Mouse (Mus musculus): ENCODE data around the gene Sertad4.

DNA sequence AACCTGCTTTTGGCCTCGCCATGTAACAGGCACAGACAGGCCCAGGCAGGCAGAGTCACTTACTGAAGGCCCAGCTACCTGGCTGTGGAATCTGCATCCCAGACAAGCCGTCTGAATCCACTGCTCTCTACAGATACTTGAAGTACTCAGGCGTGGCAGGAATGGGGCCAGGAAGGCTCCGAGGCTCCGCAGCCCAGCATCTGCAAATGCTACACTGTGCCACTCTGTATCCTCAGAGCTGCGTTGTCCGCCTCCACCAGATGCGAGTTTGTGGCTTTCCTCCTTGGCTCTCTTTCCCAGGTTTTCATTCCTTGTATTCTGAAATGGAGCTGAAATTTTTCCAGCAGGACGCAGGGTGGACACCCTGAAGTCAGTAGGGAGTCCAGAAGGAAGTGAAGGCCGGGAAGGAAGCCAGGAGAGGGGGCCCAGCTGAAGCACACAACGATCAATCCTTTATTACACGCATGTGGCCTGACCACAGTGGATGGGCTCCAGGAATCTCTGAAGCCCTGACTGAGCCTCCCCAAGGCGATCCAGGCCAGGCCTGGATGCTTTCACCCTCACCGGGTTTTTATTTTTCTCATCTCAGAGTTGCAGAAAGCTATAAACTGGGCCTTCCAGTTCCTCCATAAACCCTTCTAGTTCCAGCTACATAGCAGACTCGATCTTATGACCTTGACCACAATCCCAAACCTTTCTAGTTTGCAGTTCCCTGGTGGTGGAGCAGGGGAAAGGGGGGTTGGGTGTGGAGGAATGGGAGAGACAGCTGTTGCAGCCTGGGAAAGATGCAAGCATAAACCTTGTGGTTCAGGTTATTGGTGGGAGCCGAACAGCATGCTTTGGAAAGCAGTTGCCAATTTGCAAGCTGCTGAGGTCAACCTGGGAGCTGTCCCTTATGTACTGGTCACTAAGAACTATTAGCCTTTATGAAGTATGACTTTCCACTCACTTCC, 57.1 kb downstream of the Sertad4 start:
- TF ChIP-seq POLR2A (IDR thresholded peaks at IDR 0.05; ENCODE audit: insufficient read depth, low read depth, low read length) (no peak), CTCF (IDR thresholded peaks at IDR 0.05; ENCODE audit: insufficient read depth, low read depth, low read length) (no peak)

Data from olfactory bulb, adult 2 months (tissue).